Mouse (Mus musculus) c-Kit-positive CD71-negative TER-119-negative erythroid progenitor cells, embryonic 14.5 days (primary cell): ENCODE measurements around the gene Cct7.

Experiments
- DNase-seq: peaks from one replicate; pipeline ENCODE4 v3.0.0-alpha.2; 2013; ENCODE audit warnings: low read depth

The Cct7 gene

DNA sequence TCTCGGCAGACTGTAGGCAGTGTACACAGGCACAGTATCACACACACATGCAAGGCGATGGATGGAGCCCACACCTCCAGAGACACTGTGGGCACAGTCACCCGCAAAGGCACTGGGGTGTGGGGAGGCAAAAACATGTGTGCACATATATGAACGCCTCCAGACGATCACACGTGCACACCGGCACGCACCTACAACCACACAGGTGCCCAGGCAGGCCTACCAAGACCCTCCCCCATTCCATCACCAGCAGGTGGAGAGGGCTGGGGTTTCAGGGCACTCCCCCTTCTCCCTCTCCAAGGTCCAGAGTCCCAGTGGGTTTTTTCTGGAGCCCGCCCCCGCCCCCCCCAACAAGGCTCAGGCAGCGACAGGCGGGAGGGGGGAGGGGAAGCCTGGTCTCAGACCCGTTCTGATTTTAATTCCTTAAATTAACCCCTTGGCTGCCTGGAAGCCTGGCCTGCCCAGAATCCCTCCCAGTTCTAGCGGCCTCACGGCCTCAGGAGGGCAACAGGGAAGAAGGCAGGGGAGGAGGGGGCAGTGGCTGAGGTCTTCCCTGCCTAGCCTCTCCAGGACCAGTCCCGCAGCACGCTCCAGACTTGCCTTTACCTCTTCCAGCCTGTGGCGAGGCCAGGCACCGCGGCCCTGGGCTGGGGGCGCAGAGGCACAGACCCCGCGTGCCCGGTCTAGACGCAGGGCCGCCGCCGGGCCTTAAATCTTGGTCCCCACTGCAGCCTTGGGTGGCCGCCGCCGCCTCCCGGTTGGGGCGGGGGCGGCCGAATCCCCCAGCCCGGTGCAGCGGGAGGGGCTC lies 51.0 kb downstream of the Cct7 start:
- no peak for DNase-seq

DNA sequence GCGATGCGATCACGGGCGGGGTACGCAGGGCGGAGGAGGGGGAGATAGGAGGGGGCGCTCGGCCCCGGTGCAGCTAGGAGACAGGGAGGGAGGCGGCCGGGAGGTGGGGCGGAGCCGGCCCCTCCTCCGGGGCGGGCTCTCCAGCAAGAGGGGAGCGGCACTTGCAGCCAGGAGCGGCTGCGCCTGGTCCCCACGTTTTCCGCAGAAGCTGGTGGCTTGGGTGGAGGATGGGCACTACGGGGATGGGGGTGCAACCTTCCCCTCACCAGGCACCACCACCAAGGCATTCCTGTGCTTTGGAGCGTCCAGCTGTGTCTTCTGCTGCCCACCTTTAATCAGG lies 51.6 kb downstream of the Cct7 start, which contains the start of gene Fbxo41:
Fbxo41 (minus strand) TSS at position 84 of the 340 bp plus-strand sequence.
- no peak for DNase-seq

DNA sequence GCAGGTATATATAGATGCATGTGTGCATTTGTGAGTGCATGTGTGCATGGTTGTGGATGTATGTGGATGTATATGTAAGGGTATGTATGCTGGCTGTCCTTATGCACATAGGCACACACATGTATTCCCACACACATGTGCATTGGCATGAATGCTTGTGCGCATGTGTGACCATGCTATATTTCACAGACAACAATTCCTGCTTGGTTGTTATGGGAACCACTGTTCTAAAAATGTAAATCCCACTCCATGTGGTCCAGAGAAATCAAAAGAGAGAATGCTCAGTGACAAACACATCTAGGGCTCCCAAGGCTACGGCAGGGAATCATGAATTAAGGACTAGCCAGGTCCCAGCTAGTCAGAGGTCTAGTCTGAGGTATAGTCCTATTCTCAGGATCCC lies 53.6 kb downstream of the Cct7 start:
- no peak for DNase-seq

DNA sequence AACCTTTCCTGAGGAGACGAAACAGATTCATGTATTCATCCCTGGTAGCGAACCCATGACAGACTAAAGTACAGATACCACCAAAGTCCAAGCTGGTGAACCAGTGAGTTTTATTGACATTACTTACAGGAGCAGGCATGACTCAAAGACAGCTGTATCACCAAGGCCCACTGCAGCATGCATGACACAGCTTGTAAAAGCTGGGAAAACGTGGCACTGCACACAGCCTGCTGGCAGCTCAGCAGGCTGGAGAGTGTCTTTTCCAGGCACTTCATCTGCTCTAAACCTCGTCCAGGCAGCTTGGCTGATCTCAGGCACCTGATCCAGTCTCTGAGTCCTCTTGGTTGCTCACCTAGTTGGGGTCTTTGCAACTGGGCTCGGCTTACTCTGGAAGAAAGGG lies 57.3 kb downstream of the Cct7 start:
- no peak for DNase-seq

DNA sequence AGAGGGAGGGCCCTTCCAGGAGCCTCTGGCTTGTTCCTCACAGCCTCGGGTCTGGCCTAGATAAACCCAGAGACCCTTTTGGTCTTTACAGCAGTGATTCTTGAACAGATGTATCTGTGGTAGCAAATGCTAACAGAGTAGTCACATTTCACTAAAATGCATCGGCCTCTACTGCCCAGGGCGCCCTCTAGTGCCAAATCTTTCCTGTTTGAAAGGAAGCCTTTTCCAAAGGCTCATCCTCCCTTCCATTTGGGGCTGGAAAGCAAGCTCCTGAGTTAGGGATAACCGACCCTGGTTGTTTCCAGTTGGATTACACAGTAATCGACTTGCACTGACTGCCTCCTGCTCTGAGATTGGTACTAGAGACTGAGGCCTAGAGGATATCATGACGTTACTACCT lies 59.2 kb downstream of the Cct7 start:
- DNase-seq = no peak

DNA sequence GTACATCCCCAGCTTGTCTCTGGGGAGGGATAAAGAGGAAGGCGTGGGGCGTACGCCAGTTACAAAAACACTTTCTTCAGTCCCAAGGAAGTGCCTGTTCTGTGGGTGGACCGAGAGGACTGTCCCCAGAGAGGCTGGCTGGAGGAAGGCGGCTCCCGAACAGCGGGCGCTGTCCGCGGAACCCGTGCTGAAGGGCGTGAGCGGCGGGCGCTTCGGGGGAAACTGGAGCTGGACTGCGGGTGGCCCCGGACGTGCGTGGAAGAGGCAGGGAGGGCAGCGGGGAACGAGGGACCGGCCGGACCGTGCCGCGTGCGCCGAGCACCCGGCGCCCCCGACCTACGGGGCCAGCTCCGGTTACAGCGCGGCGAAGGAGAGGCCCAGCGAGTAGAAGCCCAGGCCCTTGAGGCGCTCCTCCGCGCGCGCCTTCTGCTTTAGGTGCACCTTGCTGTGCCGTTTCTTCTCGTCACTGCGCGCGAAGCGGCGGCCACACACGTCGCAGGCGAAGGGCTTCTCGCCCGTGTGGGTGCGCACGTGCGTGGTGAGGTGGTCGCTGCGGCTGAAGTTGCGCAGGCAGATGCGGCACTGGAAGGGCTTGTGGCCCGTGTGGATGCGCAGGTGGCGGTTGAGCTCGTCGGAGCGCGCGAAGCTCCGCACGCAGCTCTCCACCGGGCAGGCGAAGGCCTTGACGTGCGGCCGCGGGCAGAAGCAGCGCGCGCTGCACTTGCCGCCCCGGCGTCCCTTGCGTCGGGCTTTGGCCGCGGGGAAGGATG lies 60.2 kb downstream of the Cct7 start:
- no peak for DNase-seq

DNA sequence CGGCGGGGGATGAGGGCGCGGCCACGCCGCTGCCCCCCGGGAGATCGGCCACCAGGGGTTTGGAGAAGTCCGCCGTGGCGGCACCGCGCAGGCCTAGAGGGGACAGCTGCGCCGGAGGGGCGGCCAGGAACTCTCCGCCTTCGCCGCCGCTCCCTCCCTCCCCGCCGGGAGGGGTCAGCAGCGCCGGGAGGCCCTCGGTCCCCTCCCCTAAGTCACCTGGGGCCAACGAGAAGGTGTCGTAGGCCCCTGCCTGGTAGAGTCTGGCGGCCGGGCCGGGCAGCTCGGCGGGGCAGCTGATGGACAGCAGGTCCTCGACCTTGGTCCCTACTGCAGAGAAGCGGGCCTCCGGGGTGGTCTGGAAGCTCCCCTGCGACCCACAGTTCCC lies 60.7 kb downstream of the Cct7 start:
- no peak for DNase-seq

DNA sequence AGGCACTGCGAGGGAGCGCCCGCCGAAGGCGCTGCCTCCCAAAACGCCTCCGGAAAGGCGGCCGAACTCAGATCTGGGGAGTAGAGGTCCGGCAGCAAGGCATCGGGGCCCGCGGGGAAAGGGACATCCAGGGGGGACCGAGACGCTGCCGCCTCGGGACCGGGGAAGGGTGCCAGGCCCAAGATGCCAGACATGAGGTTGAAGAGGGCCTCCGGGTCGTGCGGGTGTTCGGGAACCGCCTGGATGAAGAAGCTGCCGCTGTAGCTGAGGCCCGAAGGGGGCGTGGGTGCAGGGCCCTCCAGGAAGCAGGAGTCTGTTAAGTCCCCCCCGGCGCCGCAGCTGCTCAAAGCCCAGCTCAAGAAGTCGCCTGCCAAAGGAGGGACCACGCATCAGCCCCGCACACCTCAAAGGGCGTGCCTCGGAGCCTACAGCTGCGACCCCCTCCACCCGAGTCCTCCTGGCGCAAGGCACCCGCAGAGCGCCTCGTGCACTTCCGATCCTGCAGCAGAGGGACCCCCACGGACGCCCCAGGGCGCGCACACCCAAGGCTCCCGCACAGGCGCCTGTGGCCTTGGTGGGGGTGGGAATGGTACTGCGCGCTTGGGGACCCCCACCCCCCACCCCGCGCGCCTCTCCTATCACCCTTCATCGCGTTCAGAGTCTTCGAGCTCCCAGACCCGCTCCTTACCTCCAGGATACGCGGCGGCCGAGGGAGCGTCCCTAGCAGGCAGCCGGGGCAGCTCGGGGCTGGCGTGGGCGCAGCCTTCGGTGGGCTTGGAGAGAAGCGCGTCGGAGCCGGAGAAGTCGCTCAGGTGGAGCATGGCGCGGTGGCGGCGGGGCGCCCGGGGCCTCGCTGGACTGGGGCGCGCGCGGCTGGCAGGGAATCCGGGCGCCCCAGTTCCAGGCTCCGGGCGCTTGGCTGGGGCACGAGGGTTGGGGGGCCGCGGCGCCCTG lies 61.5 kb downstream of the Cct7 start:
- DNase-seq = no peak

DNA sequence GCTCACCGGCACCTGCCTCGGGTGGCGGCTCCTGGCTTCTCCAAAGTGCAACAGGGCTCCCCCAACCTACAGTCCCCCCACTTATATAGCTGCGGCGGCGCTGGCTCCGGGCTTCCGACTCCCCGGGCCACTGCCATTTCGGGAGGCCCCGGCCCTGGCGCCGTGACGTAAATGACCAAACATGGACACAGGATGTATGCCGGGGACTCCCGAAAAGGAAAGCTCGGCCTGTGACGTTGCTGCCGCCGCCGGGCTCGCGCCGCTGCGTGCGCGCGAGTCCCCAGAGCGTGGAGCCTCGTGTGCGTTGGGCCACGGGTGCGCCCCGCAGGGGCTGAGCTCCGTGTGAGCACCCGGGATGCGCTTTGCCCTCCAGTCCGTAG lies 62.2 kb downstream of the Cct7 start, which contains the start of gene Egr4:
Egr4 (minus strand) TSS at position 59 of the 380 bp plus-strand sequence.
- no peak for DNase-seq

DNA sequence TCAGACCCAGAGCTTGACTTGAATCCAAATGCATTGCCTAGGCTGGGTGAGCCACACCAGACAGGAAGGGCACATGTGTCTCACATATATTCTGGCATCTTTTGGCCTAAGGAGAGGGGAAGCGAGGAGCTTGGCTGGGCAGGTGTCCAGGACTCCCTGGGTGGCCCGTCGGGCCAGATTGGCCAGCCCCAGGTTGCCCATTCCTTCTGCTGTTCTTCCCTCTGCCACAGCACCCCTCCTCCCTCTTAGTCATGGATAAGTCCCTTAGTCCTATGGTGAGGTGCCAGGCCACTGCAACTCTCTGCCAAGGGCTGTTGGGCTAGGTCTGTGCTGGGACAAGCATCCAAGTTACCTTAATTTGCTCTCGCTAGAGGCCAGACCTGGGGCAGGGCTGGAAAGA lies 64.6 kb downstream of the Cct7 start:
- no peak for DNase-seq
